Comparison of ENCODE assay signal across 8 mouse cellular contexts in the genomic region with DNA sequence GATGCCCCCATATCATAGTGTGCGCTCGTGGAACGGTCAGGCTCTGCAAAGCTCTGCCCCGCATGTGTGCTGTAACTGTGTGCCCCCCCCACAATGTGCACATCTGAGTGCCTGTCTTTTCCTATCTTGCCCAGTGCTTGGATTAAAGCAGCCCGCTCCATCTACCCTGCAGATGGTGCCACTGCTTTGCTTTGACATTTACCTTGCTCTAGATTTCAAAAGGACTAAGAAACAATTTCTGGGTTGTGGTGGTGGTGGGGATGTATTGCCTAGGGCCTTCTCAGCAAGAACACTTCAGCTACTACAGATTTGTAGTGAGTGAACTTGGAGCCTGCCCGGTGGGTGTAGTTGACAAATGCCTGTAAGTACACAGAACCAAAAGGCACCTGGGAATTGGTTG.
A peak's percentile ranks its signal among the peaks of the same experiment; 100 is the strongest.
DNase-seq lines count a peak whose midpoint lies in the region; ATAC-seq and TF ChIP-seq lines count a peak whose summit lies in the region.
"Had no signal": no experiment of that assay in that cellular context is flagged by ENCODE, and none has a peak within 500 bp of the region (broad histone marks: within the 10 kb centered on the region; RNA-seq: fewer than 3 reads in every experiment).

No protein-coding gene starts in this region.

- no peak overlapping the region for H3K4me3 ChIP-seq in stomach, postnatal 0 days (ENCODE audit: low read depth, low read length)

- peaks cover 5% of the 10 kb centered on the region for H3K36me3 ChIP-seq in stomach, postnatal 0 days (ENCODE audit: control insufficient read depth, insufficient read depth, low read length)

- 0 out of 2 replicates have a peak, but pooled peaks have one; percentile 13 for TF ChIP-seq CTCF in stomach, postnatal 0 days (IDR thresholded peaks at IDR 0.05; ENCODE audit: low read depth)

- no peak overlapping the region for H3K27ac ChIP-seq in stomach, postnatal 0 days (replicated peaks)

- H3K27me3 ChIP-seq in stomach, postnatal 0 days (ENCODE audit: control insufficient read depth, insufficient read depth, low read length) = no peaks in the 10 kb centered on the region

- H3K4me1 ChIP-seq in stomach, postnatal 0 days (replicated peaks; ENCODE audit: control insufficient read depth, insufficient read depth) = peaks cover 9% of the 10 kb centered on the region

- 81% methylated on average over 6 of the region's 6 CpGs for WGBS in stomach, postnatal 0 days

- H3K9ac ChIP-seq in stomach, postnatal 0 days (ENCODE audit: low read length) = no peak overlapping the region
- H3K9ac ChIP-seq: lung, embryonic 14.5 days had no signal

- no peaks in the 10 kb centered on the region for H3K9me3 ChIP-seq in stomach, postnatal 0 days (ENCODE audit: control insufficient read depth, low read length)

- H3K4me2 ChIP-seq in stomach, postnatal 0 days (replicated peaks; ENCODE audit: low read depth) = no peak overlapping the region
- H3K4me2 ChIP-seq: lung, embryonic 14.5 days had no signal

- no peak for ATAC-seq in stomach, postnatal 0 days (ENCODE audit: low FRiP score, low TSS enrichment)
- ATAC-seq in megakaryocyte, adult 5-6 weeks (ENCODE audit: poor library complexity, severe bottlenecking) = no peak

- intact Hi-C loops in heart, postnatal 10 days (cut with DNase I) = loop anchor here (2.0 kb wide), 1 partner anchor 36 kb away; no protein-coding TSS in a partner anchor

- TF ChIP-seq EP300 in stomach, postnatal 0 days (optimal IDR thresholded peaks at IDR 0.05) = no peak

- peak; percentile 41 to 62 for DNase-seq in heart, postnatal 10 days
- DNase-seq in heart, adult 9 months (ENCODE audit: low spot score in 2 of 2) = no peak
- DNase-seq in lung, postnatal 36 days = peak; percentile 77
- no peak for DNase-seq in lung, postnatal 25 days (ENCODE audit: low spot score)
- DNase-seq in cerebellum, postnatal 14 days = peak; percentile 60 to 80
- DNase-seq in stomach, postnatal 0 days (ENCODE audit: low spot score) = no peak
- DNase-seq: lung, embryonic 14.5 days had no signal

Comparison
In these comparisons a context has a peak if more than half of its experiments do, and no peak if none do; other contexts are left out.
1. DNase-seq: peak in heart, postnatal 10 days (2 of 2), lung, postnatal 36 days (single experiment) and cerebellum, postnatal 14 days (2 of 2); none in heart, adult 9 months (0 of 2), lung, postnatal 25 days (single experiment) and stomach, postnatal 0 days (single experiment).